Mouse (Mus musculus) lung, postnatal 0 days (tissue): ENCODE measurements around the gene Paqr7. TPM values are rescaled to one million over a fixed set of nuclear protein-coding genes. Genes with fewer than 3 reads are reported as not detected.
A peak's percentile ranks its signal among the peaks of the same experiment; 100 is the strongest.

Experiments
- ATAC-seq: fragments of 200-750 bp; cut with Nextera tagmentation; 2 replicates; pipeline ENCODE4 v1.8.0; 2017; ENCODE audit warnings: moderate library complexity
- DNase-seq: peaks from one replicate; pipeline ENCODE4 v3.0.0-alpha.2; 2016; ENCODE audit warnings: low spot score
- H3K27ac ChIP-seq: fragments of 300-500 bp; sonication (generic); 2 replicates; pipeline ENCODE4 v1.5.1; 2014; ENCODE audit warnings: antibody characterized with exemption, mild to moderate bottlenecking, low read length, mixed read lengths
- H3K27me3 ChIP-seq: fragments of 300-500 bp; sonication (generic); replicated peaks from 2 replicates; pipeline ENCODE4 v1.6.1; 2014; ENCODE audit warnings: low read length, mixed read lengths; ENCODE audit not compliant: insufficient read depth
- H3K36me3 ChIP-seq: fragments of 300-500 bp; sonication (generic); 2 replicates; pipeline ENCODE4 v1.6.1; 2014; ENCODE audit warnings: low read length, mixed read lengths; ENCODE audit not compliant: insufficient read depth
- H3K4me1 ChIP-seq: fragments of 300-500 bp; sonication (generic); 2 replicates; pipeline ENCODE4 v1.6.1; 2014; ENCODE audit warnings: antibody characterized with exemption, low read depth, low read length, mixed read lengths; ENCODE audit not compliant: insufficient read depth
- H3K4me2 ChIP-seq: fragments of 300-500 bp; sonication (generic); replicated peaks from 2 replicates; pipeline ENCODE4 v1.6.1; 2014; ENCODE audit warnings: low read depth, mild to moderate bottlenecking, low read length, moderate library complexity, mixed read lengths
- H3K4me3 ChIP-seq: fragments of 300-500 bp; sonication (generic); 2 replicates; pipeline ENCODE4 v1.5.1; 2014; ENCODE audit warnings: low read depth, low read length
- H3K9ac ChIP-seq: fragments of 300-500 bp; sonication (generic); replicated peaks from 2 replicates; pipeline ENCODE4 v1.6.1; 2014; ENCODE audit warnings: low read depth, mild to moderate bottlenecking
- H3K9me3 ChIP-seq: fragments of 300-500 bp; sonication (generic); 2 replicates; pipeline ENCODE4 v1.6.1; 2016; ENCODE audit warnings: low read length, mixed read lengths
- CTCF ChIP-seq: IDR thresholded peaks from 2 replicates; pipeline ENCODE4 v1.5.1; 2016; ENCODE audit warnings: antibody characterized with exemption, mild to moderate bottlenecking
- EP300 ChIP-seq: IDR thresholded peaks from 2 replicates; pipeline ENCODE4 v1.6.1; 2016; ENCODE audit warnings: antibody characterized with exemption, mild to moderate bottlenecking, control low read depth
- WGBS: fragments of 180-500 bp; shearing (Covaris S2); extraction: QIAGEN DNeasy Blood & Tissue Kit; methylation state at CpG from one replicate; pipeline ENCODE4 v1.1.7; 2014; 5-methylcytosine and 5-hydroxymethylcytosine counted together
- polyA plus RNA-seq: library from polyadenylated mRNA; unstranded; fragments of >200 nt; fragmentation: Nextera tagmentation; extraction: Ambion mirVana; gene quantifications from 2 replicates; pipeline ENCODE4 v1.2.1, GENCODE M21; 2015

The Paqr7 gene
- polyA plus RNA-seq, 1 experiment from 2014 or later = 27.5 TPM

- WGBS = 40% methylated on average over 12 of the region's 12 CpGs
- H3K27ac ChIP-seq = no peak overlapping the region
- H3K4me2 ChIP-seq = no peak overlapping the region
- ATAC-seq (no peak), DNase-seq (no peak)
- no peaks in the 10 kb centered on the region for H3K27me3 ChIP-seq
- no peaks in the 10 kb centered on the region for H3K9me3 ChIP-seq
- no peak overlapping the region for H3K4me3 ChIP-seq
- no peak overlapping the region for H3K9ac ChIP-seq
- H3K4me1 ChIP-seq = no peaks in the 10 kb centered on the region; the same call in 1 of the 2 replicates
- TF ChIP-seq EP300 (no peak), CTCF (no peak)
- no peaks in the 10 kb centered on the region for H3K36me3 ChIP-seq
These were observed 30.7 kb upstream of the Paqr7 start for GRCm38 (mm10) chr4:134465789-134466188.

GRCm38 (mm10) chr4:134466381-134467262, 29.9 kb upstream of the Paqr7 start:
- no peaks in the 10 kb centered on the region for H3K36me3 ChIP-seq
- no peak overlapping the region for H3K9ac ChIP-seq
- 0 out of 2 replicates have a peak overlapping the region, but pooled peaks have one; percentile 11 for H3K27ac ChIP-seq
- H3K4me1 ChIP-seq = no peaks in the 10 kb centered on the region; the same call in 1 of the 2 replicates
- ATAC-seq = no peak
- no peaks in the 10 kb centered on the region for H3K9me3 ChIP-seq
- 58% methylated on average over 11 of the region's 11 CpGs for WGBS
- no peak for TF ChIP-seq CTCF
- TF ChIP-seq EP300 = no peak
- H3K4me3 ChIP-seq = no peak overlapping the region
- no peak for DNase-seq
- 0 out of 2 replicates have a peak overlapping the region, but pooled peaks have one; percentile 99 for H3K4me2 ChIP-seq
- H3K27me3 ChIP-seq = no peaks in the 10 kb centered on the region

- under 1% methylated on average over 31 of the region's 31 CpGs for WGBS
- Histone ChIP-seq H3K27ac (peak overlapping the region; percentile 81), H3K36me3 (no peaks in the 10 kb centered on the region), H3K9me3 (no peaks in the 10 kb centered on the region), H3K4me1 (no peaks in the 10 kb centered on the region; the same call in 1 of the 2 replicates), H3K4me2 (peak overlapping the region; percentile 99), H3K9ac (no peak overlapping the region; the same call in 1 of the 2 replicates), H3K27me3 (no peaks in the 10 kb centered on the region), H3K4me3 (peak overlapping the region; percentile 79)
- TF ChIP-seq EP300 = peak; percentile 79
- no peak for TF ChIP-seq CTCF
- ATAC-seq = peak; percentile 39
- DNase-seq = peak; percentile 79
These were observed 28.9 kb upstream of the Paqr7 start for GRCm38 (mm10) chr4:134467435-134468214.

- Histone ChIP-seq H3K27me3 (no peaks in the 10 kb centered on the region), H3K27ac (peak within 1 kb of the TSS; percentile 81), H3K36me3 (no peaks in the 10 kb centered on the region), H3K9ac (peak within 1 kb of the TSS; percentile 44), H3K9me3 (no peaks in the 10 kb centered on the region), H3K4me3 (peak within 1 kb of the TSS; percentile 79), H3K4me1 (no peaks in the 10 kb centered on the region; the same call in 1 of the 2 replicates), H3K4me2 (peak within 1 kb of the TSS; percentile 99)
- no peak for TF ChIP-seq EP300
- no peak for TF ChIP-seq CTCF
- peak; percentile 97 for DNase-seq
- ATAC-seq = peak; percentile 94
- 0% methylated on average over 27 of the region's 31 CpGs for WGBS
These were observed 28.3 kb upstream of the Paqr7 start, which contains the start of gene Stmn1 for GRCm38 (mm10) chr4:134468215-134468575. Gene Stmn1 (plus strand): TSS chr4:134468320.

GRCm38 (mm10) chr4:134468578-134469266, 27.8 kb upstream of the Paqr7 start:
- H3K36me3 ChIP-seq = no peaks in the 10 kb centered on the region
- H3K27me3 ChIP-seq = no peaks in the 10 kb centered on the region
- DNase-seq (peak; percentile 96), ATAC-seq (peak; percentile 89)
- H3K4me3 ChIP-seq = peak overlapping the region; percentile 79
- WGBS = 2% methylated on average over 46 of the region's 68 CpGs
- no peaks in the 10 kb centered on the region; the same call in 1 of the 2 replicates for H3K4me1 ChIP-seq
- TF ChIP-seq CTCF (no peak), EP300 (no peak)
- peak overlapping the region; percentile 44 for H3K9ac ChIP-seq
- H3K9me3 ChIP-seq = no peaks in the 10 kb centered on the region
- peak overlapping the region; percentile 69 for H3K27ac ChIP-seq
- H3K4me2 ChIP-seq = peak overlapping the region; percentile 99
